Mouse (Mus musculus) kidney, embryonic 15.5 days (tissue): Measurements from ENCODE around the gene Dnajc1. TPM values are rescaled to one million over a fixed set of nuclear protein-coding genes. Genes with fewer than 3 reads are reported as not detected.

ENCODE experiments used
- ATAC-seq: fragments of 200-750 bp; cut with Nextera tagmentation; replicated peaks from 2 replicates; pipeline ENCODE4 v1.8.0; 2017; ENCODE audit warnings: moderate TSS enrichment; ENCODE audit not compliant: low FRiP score
- H3K27ac ChIP-seq: fragments of 300-500 bp; sonication (generic); 2 replicates; pipeline ENCODE4 v1.5.1; 2015; ENCODE audit warnings: mild to moderate bottlenecking, inconsistent platforms
- H3K27me3 ChIP-seq: fragments of 300-500 bp; sonication (generic); 2 replicates; pipeline ENCODE4 v1.6.1; 2015; ENCODE audit warnings: inconsistent platforms
- H3K36me3 ChIP-seq: fragments of 300-500 bp; sonication (generic); 2 replicates; pipeline ENCODE4 v1.6.1; 2015; ENCODE audit warnings: inconsistent platforms
- H3K4me1 ChIP-seq: fragments of 300-500 bp; sonication (generic); 2 replicates; pipeline ENCODE4 v1.6.1; 2015; ENCODE audit warnings: inconsistent platforms
- H3K4me2 ChIP-seq: fragments of 300-500 bp; sonication (generic); 2 replicates; pipeline ENCODE4 v1.6.1; 2015; ENCODE audit warnings: moderate library complexity, mild to moderate bottlenecking, inconsistent platforms
- H3K4me3 ChIP-seq: fragments of 300-500 bp; sonication (generic); replicated peaks from 2 replicates; pipeline ENCODE4 v1.5.1; 2015; ENCODE audit warnings: mild to moderate bottlenecking, inconsistent platforms
- H3K9ac ChIP-seq: fragments of 300-500 bp; sonication (generic); 2 replicates; pipeline ENCODE4 v1.6.1; 2015; ENCODE audit warnings: mild to moderate bottlenecking, inconsistent platforms
- H3K9me3 ChIP-seq: fragments of 300-500 bp; sonication (generic); replicated peaks from 2 replicates; pipeline ENCODE4 v1.6.1; 2016; ENCODE audit warnings: inconsistent platforms
- WGBS: fragments of 180-500 bp; shearing (Covaris S2); methylation state at CpG from one replicate; pipeline ENCODE4 v1.1.7; 2015; ENCODE audit warnings: mixed read lengths; 5-methylcytosine and 5-hydroxymethylcytosine counted together
- polyA plus RNA-seq: library from polyadenylated mRNA; unstranded; fragments of >200 nt; fragmentation: Nextera tagmentation; extraction: Ambion mirVana; gene quantifications from 2 replicates; pipeline ENCODE4 v1.2.1, GENCODE M21; 2015

The Dnajc1 gene
- polyA plus RNA-seq, 1 experiment from 2014 or later: 37.6 TPM

DNA sequence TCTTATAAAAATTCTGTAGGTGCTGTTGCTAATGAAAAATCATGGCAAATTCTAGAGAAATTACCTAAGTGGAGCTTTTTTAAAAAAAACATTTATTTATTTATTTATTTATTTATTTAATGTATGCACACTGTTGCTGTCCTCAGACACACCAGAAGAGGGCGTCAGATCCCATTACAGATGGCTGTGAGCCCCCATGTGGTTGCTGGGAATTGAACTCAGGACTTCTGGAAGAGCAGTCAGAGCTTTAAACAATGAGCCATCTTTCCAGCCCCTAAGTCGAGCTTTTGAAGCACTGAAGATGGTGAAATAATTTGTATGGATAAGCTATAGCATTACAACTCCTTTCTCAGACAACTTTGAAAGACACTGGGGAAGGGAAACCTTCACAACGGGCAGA lies 128.1 kb downstream of the Dnajc1 start:
- Histone ChIP-seq H3K27me3 (no peaks in the 10 kb centered on the region), H3K9ac (no peak overlapping the region), H3K9me3 (no peaks in the 10 kb centered on the region), H3K36me3 (peaks cover 7% of the 10 kb centered on the region; the same call in 1 of the 2 replicates), H3K4me1 (no peaks in the 10 kb centered on the region), H3K27ac (no peak overlapping the region), H3K4me3 (no peak overlapping the region), H3K4me2 (no peak overlapping the region)
- ATAC-seq: no peak
- 80% methylated on average over 3 of the region's 3 CpGs for WGBS

DNA sequence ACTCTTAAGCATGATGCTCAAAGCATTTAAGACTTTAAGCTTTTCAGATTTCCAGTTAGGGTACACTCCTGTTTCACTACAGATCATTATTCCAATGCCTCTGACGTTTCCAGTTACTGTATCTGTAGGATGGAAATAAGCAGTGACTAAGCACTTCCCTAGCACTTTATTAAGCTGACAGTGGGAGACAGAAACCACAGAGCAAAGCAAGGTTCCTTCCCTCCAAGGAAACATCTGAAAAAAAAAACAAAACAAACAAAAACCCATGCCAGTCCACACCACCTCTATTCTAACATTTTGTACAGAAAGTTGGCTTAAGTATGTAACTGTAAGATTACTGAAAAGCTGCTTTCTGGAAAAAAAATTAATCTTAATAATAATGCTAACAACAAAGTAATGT lies 130.3 kb downstream of the Dnajc1 start:
- Histone ChIP-seq H3K9me3 (no peaks in the 10 kb centered on the region), H3K4me2 (no peak overlapping the region), H3K36me3 (peaks cover 7% of the 10 kb centered on the region; the same call in 1 of the 2 replicates), H3K4me1 (no peaks in the 10 kb centered on the region), H3K4me3 (no peak overlapping the region), H3K9ac (no peak overlapping the region), H3K27me3 (no peaks in the 10 kb centered on the region), H3K27ac (no peak overlapping the region)
- 24% methylated on average over 1 of the region's 1 CpGs for WGBS
- ATAC-seq: no peak

DNA sequence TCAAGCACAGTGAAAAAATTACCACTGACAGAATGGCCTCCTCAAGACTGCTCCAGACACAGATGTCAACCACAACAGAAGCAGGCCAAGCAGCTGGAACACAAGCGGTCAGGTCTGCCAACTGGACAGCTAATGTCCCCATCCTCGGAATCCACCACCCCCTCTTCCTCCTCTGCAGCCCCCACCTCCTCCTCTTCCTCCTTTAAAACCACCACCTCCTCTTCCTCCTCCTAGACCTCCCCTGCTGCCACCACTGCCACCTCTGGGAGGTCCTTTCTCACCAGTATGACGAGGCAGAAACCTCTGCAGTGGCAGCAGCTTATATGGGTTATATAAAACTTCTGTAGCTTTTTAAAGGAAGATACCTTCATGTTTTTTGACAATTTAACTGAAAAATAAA lies 143.4 kb downstream of the Dnajc1 start:
- Histone ChIP-seq H3K27ac (no peak overlapping the region), H3K27me3 (no peaks in the 10 kb centered on the region), H3K36me3 (peaks cover 24% of the 10 kb centered on the region), H3K9me3 (0 out of 2 replicates have a peak, but pooled peaks cover 2% of the 10 kb centered on the region), H3K4me2 (no peak overlapping the region), H3K9ac (no peak overlapping the region), H3K4me1 (no peaks in the 10 kb centered on the region), H3K4me3 (no peak overlapping the region)
- ATAC-seq: no peak
- WGBS: 91% methylated on average over 3 of the region's 3 CpGs

DNA sequence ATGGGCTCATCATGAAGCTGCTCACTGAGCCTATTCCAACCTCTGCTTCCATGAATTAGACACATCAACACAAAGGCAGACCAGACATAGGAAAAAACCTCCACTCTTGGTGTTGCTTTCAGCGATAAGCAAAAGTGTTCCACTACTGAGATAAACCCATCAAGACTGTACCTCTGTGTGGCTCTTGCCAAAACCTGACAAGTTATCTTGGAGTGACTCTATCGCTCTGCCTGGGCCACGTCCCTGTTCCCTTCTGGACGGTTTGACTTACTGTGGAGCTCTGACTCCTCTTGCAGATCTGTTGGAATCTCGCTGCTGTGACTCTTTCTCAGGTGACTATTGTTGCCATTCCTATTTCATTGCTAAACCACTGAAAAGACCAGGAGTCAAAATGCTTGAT lies 157.1 kb downstream of the Dnajc1 start:
- no peaks in the 10 kb centered on the region for H3K27me3 ChIP-seq
- ATAC-seq: no peak
- WGBS: 91% methylated on average over 5 of the region's 5 CpGs
- no peak overlapping the region for H3K27ac ChIP-seq
- no peak overlapping the region for H3K4me3 ChIP-seq
- no peak overlapping the region for H3K4me2 ChIP-seq
- no peaks in the 10 kb centered on the region for H3K9me3 ChIP-seq
- no peaks in the 10 kb centered on the region for H3K36me3 ChIP-seq
- 0 out of 2 replicates have a peak, but pooled peaks cover 3% of the 10 kb centered on the region for H3K4me1 ChIP-seq
- no peak overlapping the region for H3K9ac ChIP-seq

DNA sequence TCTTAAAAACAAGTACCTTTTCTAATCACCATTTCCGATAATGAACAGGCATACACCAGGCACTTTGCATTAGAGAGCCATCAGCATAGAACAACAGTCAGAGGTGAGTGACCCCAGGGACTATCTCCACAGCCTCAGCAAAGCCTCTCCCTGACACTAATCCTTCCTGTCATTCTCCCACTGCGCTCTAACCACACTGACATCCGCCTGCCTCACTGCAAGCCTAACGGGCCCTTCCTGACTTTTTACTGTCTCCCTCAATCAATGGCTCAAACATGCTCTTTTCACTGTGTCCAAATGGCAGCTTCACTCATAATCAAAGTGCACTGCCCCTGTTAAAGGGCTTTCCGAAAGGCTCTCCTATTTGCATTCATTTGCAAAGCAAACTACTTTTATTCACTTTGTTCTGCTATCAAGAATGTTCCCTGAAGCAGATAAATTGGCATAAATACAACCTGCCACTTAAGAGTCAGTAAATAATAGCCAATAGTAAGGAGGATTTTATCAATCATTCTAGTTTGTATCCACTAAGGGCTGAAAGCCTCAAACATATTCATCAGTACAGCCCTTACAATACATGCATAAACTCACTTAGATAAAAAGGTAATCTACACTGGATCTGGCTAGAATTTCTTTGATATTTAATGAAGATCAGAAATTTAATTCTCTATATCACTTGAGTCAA lies 159.6 kb downstream of the Dnajc1 start:
- H3K9me3 ChIP-seq: no peaks in the 10 kb centered on the region
- H3K4me1 ChIP-seq: peaks cover 16% of the 10 kb centered on the region; the same call in 1 of the 2 replicates
- H3K4me3 ChIP-seq: no peak overlapping the region
- H3K9ac ChIP-seq: no peak overlapping the region
- H3K4me2 ChIP-seq: no peak overlapping the region
- no peak overlapping the region for H3K27ac ChIP-seq
- no peaks in the 10 kb centered on the region for H3K27me3 ChIP-seq
- ATAC-seq: no peak
- H3K36me3 ChIP-seq: no peaks in the 10 kb centered on the region
- 25% methylated on average over 5 of the region's 5 CpGs for WGBS

DNA sequence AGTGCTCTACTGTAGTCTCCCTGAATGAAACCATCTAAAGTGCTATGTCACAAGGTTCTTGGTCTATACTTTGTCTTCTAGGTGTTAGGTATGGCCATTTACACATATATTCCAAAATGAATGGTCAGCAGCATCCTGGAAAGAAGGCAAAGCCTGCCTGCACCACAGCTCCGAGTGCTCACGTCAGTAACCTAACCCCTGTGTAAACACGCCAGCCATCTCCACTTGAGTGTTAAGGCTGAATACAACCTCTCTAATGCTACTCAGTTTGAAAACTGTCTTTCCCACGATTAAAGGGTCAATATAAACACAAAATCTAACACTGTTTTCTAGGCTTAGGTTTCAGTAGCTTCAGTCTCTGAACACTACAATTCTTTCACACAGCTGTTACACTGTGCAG lies 161.5 kb downstream of the Dnajc1 start:
- Histone ChIP-seq H3K27ac (no peak overlapping the region), H3K36me3 (no peaks in the 10 kb centered on the region), H3K4me1 (peaks cover 16% of the 10 kb centered on the region; the same call in 1 of the 2 replicates), H3K9me3 (no peaks in the 10 kb centered on the region), H3K4me3 (no peak overlapping the region), H3K27me3 (no peaks in the 10 kb centered on the region), H3K4me2 (no peak overlapping the region), H3K9ac (no peak overlapping the region)
- ATAC-seq: no peak
- 44% methylated on average over 4 of the region's 4 CpGs for WGBS

DNA sequence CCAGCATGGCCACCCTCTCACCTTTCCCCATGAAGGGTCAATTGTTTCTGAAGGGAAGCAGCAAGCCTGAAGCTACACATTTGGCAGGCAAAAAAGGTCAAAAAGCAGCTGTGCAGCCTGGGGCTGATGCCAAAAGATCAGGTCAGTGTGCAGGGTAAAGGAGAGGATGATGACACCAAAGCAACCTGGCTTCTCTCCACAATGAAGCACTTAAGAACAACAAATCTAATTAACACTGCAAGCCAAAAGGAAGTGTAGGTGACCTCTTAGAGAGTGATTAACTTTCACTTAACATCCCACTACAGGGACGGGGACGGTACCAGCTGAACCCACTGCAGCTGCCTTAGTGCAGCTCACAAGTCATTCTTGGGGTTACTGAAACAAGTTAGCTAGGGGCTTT lies 163.4 kb downstream of the Dnajc1 start:
- no peak overlapping the region for H3K4me3 ChIP-seq
- H3K36me3 ChIP-seq: no peaks in the 10 kb centered on the region
- peak; percentile 64; the same call in 1 of the 2 replicates for ATAC-seq
- no peaks in the 10 kb centered on the region for H3K27me3 ChIP-seq
- peaks cover 16% of the 10 kb centered on the region; the same call in 1 of the 2 replicates for H3K4me1 ChIP-seq
- no peaks in the 10 kb centered on the region for H3K9me3 ChIP-seq
- H3K27ac ChIP-seq: peak overlapping the region; percentile 48; the same call in 1 of the 2 replicates
- no peak overlapping the region for H3K9ac ChIP-seq
- WGBS: 15% methylated on average over 2 of the region's 2 CpGs
- no peak overlapping the region for H3K4me2 ChIP-seq

DNA sequence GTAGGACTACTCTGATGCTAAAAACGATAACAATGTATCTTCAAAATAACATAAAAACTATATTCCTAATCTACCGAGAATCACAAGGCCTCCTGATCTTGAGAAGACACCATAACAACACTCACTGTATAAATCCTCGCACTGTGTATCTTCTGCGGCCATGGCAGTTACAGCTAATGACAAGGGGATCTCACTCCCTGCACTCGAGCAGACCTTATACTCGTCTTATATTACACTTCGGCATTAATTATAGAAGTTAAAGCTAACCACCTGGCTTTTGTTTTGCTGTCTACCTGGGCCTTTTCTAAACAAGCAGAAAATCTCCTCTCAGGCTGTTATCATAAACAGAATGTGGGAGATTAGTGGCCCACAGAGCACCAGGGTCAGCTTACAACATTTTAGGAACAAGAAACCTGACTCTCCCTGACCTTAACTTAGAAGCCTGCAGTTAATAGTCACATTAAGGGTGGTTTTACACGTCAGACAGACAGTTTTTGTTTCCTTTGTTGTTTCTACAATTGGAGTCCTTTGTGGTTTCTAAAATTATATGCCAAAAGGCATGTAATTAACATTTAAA lies 164.1 kb downstream of the Dnajc1 start:
- H3K36me3 ChIP-seq: no peaks in the 10 kb centered on the region
- H3K4me3 ChIP-seq: no peak overlapping the region
- no peaks in the 10 kb centered on the region for H3K9me3 ChIP-seq
- no peak overlapping the region for H3K4me2 ChIP-seq
- WGBS: 25% methylated on average over 8 of the region's 8 CpGs
- no peak overlapping the region for H3K9ac ChIP-seq
- H3K27me3 ChIP-seq: no peaks in the 10 kb centered on the region
- 0 out of 2 replicates have a peak, but pooled peaks have one; percentile 56 for ATAC-seq
- H3K4me1 ChIP-seq: peaks cover 16% of the 10 kb centered on the region; the same call in 1 of the 2 replicates
- 0 out of 2 replicates have a peak overlapping the region, but pooled peaks have one; percentile 18 for H3K27ac ChIP-seq

DNA sequence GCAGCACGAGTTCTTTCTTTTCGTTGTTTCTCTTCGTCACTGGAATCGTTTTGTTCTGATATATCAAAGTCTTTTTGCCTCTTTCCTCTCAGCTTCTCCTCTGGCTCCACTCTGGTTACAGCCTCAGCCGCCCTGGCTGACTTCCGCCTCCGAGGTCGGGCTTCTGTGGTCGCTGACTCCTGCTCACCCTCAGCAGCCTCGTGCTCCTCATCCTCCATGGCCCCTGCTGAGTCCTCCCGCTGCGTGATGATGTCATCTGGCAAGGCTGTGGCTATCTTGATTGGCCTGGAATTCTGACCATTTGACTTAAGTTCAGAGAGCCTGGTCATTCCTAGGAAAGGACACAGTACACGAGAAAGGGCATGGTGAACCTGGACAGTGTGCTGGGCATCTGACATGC lies 173.1 kb downstream of the Dnajc1 start:
- WGBS: 64% methylated on average over 13 of the region's 13 CpGs

DNA sequence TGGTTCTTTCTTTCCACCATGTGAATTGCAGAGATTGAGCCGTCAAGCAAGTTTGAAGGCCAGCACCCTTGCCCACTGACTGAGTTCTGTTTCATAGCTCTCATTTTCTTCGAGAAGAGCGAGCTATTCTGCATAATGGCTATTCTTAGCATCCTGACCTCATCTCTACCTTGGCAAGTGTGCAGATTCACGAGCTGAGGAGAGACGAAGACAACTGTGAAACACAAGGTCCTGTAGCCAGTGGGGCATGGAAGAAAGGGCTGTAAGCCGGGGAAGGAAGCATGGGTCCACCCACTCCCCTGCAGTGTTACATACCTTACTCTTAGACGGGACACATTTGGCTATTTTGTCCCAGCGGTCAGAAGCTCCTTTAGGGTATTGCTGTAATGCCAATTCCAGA lies 173.5 kb downstream of the Dnajc1 start:
- no peak overlapping the region for H3K4me3 ChIP-seq
- H3K4me2 ChIP-seq: no peak overlapping the region
- no peak overlapping the region for H3K9ac ChIP-seq
- H3K27me3 ChIP-seq: no peaks in the 10 kb centered on the region
- no peaks in the 10 kb centered on the region for H3K9me3 ChIP-seq
- H3K36me3 ChIP-seq: peaks cover 50% of the 10 kb centered on the region
- WGBS: 55% methylated on average over 8 of the region's 8 CpGs
- 0 out of 2 replicates have a peak overlapping the region, but pooled peaks have one; percentile 24 for H3K27ac ChIP-seq
- ATAC-seq: no peak
- H3K4me1 ChIP-seq: peaks cover 16% of the 10 kb centered on the region

More for the DNA sequence above, 173.1 kb downstream of the Dnajc1 start:
- Histone ChIP-seq H3K4me2 (no peak overlapping the region), H3K4me1 (peaks cover 16% of the 10 kb centered on the region), H3K9ac (no peak overlapping the region), H3K27me3 (no peaks in the 10 kb centered on the region), H3K36me3 (peaks cover 46% of the 10 kb centered on the region), H3K4me3 (no peak overlapping the region), H3K27ac (0 out of 2 replicates have a peak overlapping the region, but pooled peaks have one; percentile 24), H3K9me3 (no peaks in the 10 kb centered on the region)
- no peak for ATAC-seq

DNA sequence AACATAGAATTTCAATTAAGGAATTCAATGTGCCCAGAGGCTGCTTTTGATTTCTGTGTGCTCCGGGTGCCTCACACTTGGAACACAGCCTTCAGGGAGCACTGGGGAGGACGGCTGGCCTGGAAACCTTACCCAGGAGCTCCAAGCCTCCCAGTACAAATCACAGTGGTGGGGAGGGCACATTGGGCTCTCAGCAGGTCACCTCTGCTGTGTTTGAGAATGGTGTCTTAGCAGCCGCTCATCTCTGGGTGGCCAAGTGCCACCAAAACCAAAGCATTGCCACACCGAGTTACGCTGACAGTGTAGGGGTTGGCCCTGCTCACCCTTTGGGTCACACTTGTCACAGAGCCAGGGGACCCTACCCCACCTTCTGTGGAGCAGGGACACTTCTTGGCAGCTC lies 174.1 kb downstream of the Dnajc1 start:
- H3K36me3 ChIP-seq: peaks cover 56% of the 10 kb centered on the region
- H3K9me3 ChIP-seq: no peaks in the 10 kb centered on the region
- H3K27ac ChIP-seq: peak overlapping the region; percentile 56; the same call in 1 of the 2 replicates
- ATAC-seq: peak; percentile 35; the same call in 1 of the 2 replicates
- no peaks in the 10 kb centered on the region for H3K27me3 ChIP-seq
- H3K4me1 ChIP-seq: peaks cover 16% of the 10 kb centered on the region
- no peak overlapping the region for H3K4me2 ChIP-seq
- 51% methylated on average over 5 of the region's 5 CpGs for WGBS
- no peak overlapping the region for H3K9ac ChIP-seq
- H3K4me3 ChIP-seq: no peak overlapping the region

DNA sequence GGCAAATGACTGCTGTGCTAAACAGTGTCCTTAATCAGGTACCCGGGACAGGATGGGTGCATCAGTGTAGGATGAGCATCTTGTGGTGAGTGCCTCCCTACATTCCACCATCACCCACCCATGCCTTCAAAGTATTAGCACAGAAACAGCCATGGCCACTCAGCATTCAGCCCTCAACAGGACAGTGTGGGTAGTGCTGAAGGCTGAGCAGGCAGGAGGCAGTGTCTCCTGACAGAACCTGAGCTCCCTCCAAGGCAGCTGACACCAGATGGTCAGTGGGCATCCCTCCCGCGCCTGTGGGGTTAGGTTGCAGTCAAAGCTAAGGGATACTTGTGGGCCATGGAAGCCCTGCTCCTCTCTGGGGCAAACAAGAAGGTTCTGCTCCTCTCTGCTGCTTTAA lies 174.8 kb downstream of the Dnajc1 start:
- no peak overlapping the region for H3K9ac ChIP-seq
- H3K4me3 ChIP-seq: no peak overlapping the region
- H3K9me3 ChIP-seq: no peaks in the 10 kb centered on the region
- no peak overlapping the region for H3K4me2 ChIP-seq
- ATAC-seq: peak; percentile 86
- H3K4me1 ChIP-seq: peaks cover 16% of the 10 kb centered on the region
- peak overlapping the region; percentile 56; the same call in 1 of the 2 replicates for H3K27ac ChIP-seq
- no peaks in the 10 kb centered on the region for H3K27me3 ChIP-seq
- 51% methylated on average over 3 of the region's 3 CpGs for WGBS
- H3K36me3 ChIP-seq: peaks cover 63% of the 10 kb centered on the region
